Mouse (Mus musculus): ENCODE results near the gene Snx15. TPM values are rescaled to one million over a fixed set of nuclear protein-coding genes. Genes with fewer than 3 reads are reported as not detected.
A peak's percentile ranks its signal among the peaks of the same experiment; 100 is the strongest.

The Snx15 gene
- 27.0 and 35.1 TPM in 2 replicates for polyA plus RNA-seq (2016; fragmentation: Nextera tagmentation; extraction: Ambion mirVana)

DNA sequence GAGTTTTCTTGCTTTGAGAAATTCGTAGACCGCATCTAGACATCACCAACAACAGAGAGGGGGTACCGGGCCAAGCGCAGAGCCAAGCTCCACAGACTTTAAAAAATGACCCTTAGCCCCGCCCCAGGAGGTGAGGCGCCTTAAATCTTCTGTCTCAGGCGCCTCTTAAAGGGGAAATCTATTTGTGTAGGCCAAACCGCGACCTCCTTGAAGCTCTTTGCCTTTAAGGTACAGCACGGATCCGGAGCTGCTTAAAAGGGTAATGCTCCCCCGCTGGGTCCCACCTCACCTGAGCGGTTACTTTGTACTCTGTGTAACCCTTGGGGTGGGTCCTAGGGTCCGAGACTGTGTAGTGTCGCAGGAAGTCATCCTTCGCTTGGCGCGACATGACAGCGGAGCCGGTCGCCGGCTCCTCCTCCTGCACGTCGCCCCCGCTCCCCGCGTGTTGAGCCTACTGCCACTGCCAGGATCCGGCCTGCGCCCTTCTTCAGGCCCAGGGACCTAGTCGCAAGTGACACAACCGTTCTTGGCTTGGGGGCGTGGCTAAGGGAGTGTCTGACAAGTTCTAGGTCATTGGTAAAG, at the start of gene Snx15:
Gene Snx15, minus strand, starts transcription at position 545 of the 582 bp plus-strand sequence.
- under 1% methylated on average over 32 of the region's 32 CpGs for WGBS
- Histone ChIP-seq H3K27me3 (ENCODE audit: insufficient read depth, poor library complexity, severe bottlenecking) (no peaks in the 10 kb centered on the region), H3K9me3 (no peaks in the 10 kb centered on the region), H3K4me3 (peak within 1 kb of the TSS; percentile 60), H3K4me1 (replicated peaks) (peaks cover 20% of the 10 kb centered on the region), H3K27ac (peak within 1 kb of the TSS; percentile 89), H3K36me3 (no peaks in the 10 kb centered on the region)
- DNase-seq (ENCODE audit: low spot score): peak; percentile 93

DNA sequence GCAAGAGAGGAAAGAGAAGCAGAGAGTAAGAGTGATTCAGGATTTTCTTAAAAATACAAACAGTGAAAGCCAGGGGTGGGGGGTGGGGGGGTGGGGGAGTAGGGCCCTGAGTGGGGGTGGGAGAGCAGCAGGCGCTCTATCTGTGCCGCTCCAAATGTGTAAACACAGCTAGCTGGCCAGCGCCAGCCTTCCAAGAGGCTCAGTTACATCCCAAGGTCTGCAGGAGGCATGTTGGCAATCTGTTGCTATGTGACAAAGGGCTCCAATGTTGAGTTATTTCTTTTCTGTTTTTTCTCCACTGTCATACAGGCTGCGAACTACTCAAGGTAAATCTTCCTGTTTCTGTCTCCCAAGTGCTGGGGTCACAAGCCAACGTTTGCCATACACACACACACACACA, 46.7 kb upstream of the Snx15 start:
- peaks cover 5% of the 10 kb centered on the region; the same call in 1 of the 2 replicates for H3K4me1 ChIP-seq (replicated peaks)
- H3K36me3 ChIP-seq: no peaks in the 10 kb centered on the region
- H3K9me3 ChIP-seq: 0 out of 2 replicates have a peak, but pooled peaks cover 8% of the 10 kb centered on the region
- no peak overlapping the region for H3K4me3 ChIP-seq
- peak; percentile 5 for DNase-seq (ENCODE audit: low spot score)
- WGBS: 41% methylated on average over 5 of the region's 5 CpGs
- no peaks in the 10 kb centered on the region for H3K27me3 ChIP-seq (ENCODE audit: insufficient read depth, poor library complexity, severe bottlenecking)
- peak overlapping the region; percentile 35; the same call in 1 of the 2 replicates for H3K27ac ChIP-seq

DNA sequence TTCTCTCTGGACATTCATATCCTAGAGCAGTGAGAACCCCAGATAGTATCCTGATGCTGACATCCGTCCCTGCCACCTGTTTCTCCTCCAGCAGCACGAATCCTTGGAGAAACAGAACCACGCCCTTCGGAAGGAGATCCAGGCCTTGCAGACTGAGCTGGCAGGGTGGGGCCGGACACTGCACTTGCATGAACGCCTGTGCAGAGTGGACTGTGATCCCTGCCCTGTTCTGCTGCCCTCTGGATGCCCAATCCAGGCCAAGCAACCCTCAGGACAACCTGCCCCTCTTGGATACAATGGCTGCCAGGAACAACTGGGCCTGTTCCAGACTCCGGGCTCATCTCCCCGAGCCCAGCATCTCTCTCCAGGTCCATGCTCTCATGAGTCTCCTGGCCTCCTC, 43.1 kb upstream of the Snx15 start:
- DNase-seq (ENCODE audit: low spot score): no peak
- peaks cover 5% of the 10 kb centered on the region; the same call in 1 of the 2 replicates for H3K4me1 ChIP-seq (replicated peaks)
- H3K36me3 ChIP-seq: no peaks in the 10 kb centered on the region
- WGBS: 90% methylated on average over 8 of the region's 8 CpGs
- H3K9me3 ChIP-seq: no peaks in the 10 kb centered on the region
- no peak overlapping the region for H3K4me3 ChIP-seq
- no peak overlapping the region for H3K27ac ChIP-seq
- H3K27me3 ChIP-seq (ENCODE audit: insufficient read depth, poor library complexity, severe bottlenecking): no peaks in the 10 kb centered on the region

GRCm38 (mm10) chr19:6166750-6167149, 38.6 kb upstream of the Snx15 start:
- no peaks in the 10 kb centered on the region for H3K36me3 ChIP-seq
- H3K27me3 ChIP-seq (ENCODE audit: insufficient read depth, poor library complexity, severe bottlenecking): no peaks in the 10 kb centered on the region
- H3K4me1 ChIP-seq (replicated peaks): no peaks in the 10 kb centered on the region
- H3K27ac ChIP-seq: no peak overlapping the region
- WGBS: 74% methylated on average over 4 of the region's 4 CpGs
- no peaks in the 10 kb centered on the region for H3K9me3 ChIP-seq
- DNase-seq (ENCODE audit: low spot score): no peak
- no peak overlapping the region for H3K4me3 ChIP-seq

- no peaks in the 10 kb centered on the region for H3K36me3 ChIP-seq
- no peaks in the 10 kb centered on the region for H3K9me3 ChIP-seq
- no peak for DNase-seq (ENCODE audit: low spot score)
- H3K4me3 ChIP-seq: no peak overlapping the region
- 82% methylated on average over 10 of the region's 10 CpGs for WGBS
- H3K27me3 ChIP-seq (ENCODE audit: insufficient read depth, poor library complexity, severe bottlenecking): no peaks in the 10 kb centered on the region
- H3K27ac ChIP-seq: no peak overlapping the region
- H3K4me1 ChIP-seq (replicated peaks): no peaks in the 10 kb centered on the region
Measured at GRCm38 (mm10) chr19:6163872-6164547, 35.9 kb upstream of the Snx15 start.

- Histone ChIP-seq H3K4me1 (replicated peaks) (peaks cover 4% of the 10 kb centered on the region; the same call in 1 of the 2 replicates), H3K27me3 (ENCODE audit: insufficient read depth, poor library complexity, severe bottlenecking) (no peaks in the 10 kb centered on the region), H3K36me3 (no peaks in the 10 kb centered on the region), H3K4me3 (no peak overlapping the region), H3K9me3 (no peaks in the 10 kb centered on the region), H3K27ac (no peak overlapping the region)
- WGBS: 80% methylated on average over 6 of the region's 6 CpGs
- DNase-seq (ENCODE audit: low spot score): no peak
Measured at GRCm38 (mm10) chr19:6157220-6157619, 29.1 kb upstream of the Snx15 start.

GRCm38 (mm10) chr19:6156372-6156771, 28.3 kb upstream of the Snx15 start:
- Histone ChIP-seq H3K9me3 (no peaks in the 10 kb centered on the region), H3K36me3 (no peaks in the 10 kb centered on the region), H3K4me1 (replicated peaks) (peaks cover 4% of the 10 kb centered on the region; the same call in 1 of the 2 replicates), H3K27ac (no peak overlapping the region), H3K4me3 (no peak overlapping the region), H3K27me3 (ENCODE audit: insufficient read depth, poor library complexity, severe bottlenecking) (no peaks in the 10 kb centered on the region)
- DNase-seq (ENCODE audit: low spot score): peak; percentile 13
- WGBS: 66% methylated on average over 8 of the region's 8 CpGs

GRCm38 (mm10) chr19:6155174-6155573, 27.1 kb upstream of the Snx15 start:
- WGBS: 87% methylated on average over 9 of the region's 9 CpGs
- H3K27ac ChIP-seq: no peak overlapping the region

GRCm38 (mm10) chr19:6144842-6145241, 16.7 kb upstream of the Snx15 start:
- WGBS: 78% methylated on average over 5 of the region's 5 CpGs
- no peak for DNase-seq (ENCODE audit: low spot score)
- H3K36me3 ChIP-seq: no peaks in the 10 kb centered on the region
- no peaks in the 10 kb centered on the region for H3K9me3 ChIP-seq
- no peak overlapping the region for H3K4me3 ChIP-seq
- peaks cover 13% of the 10 kb centered on the region for H3K4me1 ChIP-seq (replicated peaks)
- H3K27me3 ChIP-seq (ENCODE audit: insufficient read depth, poor library complexity, severe bottlenecking): no peaks in the 10 kb centered on the region
- H3K27ac ChIP-seq: no peak overlapping the region

More at GRCm38 (mm10) chr19:6155174-6155573, 27.1 kb upstream of the Snx15 start:
- H3K36me3 ChIP-seq: no peaks in the 10 kb centered on the region
- DNase-seq (ENCODE audit: low spot score): no peak
- H3K9me3 ChIP-seq: no peaks in the 10 kb centered on the region
- no peak overlapping the region for H3K4me3 ChIP-seq
- H3K4me1 ChIP-seq (replicated peaks): peaks cover 4% of the 10 kb centered on the region; the same call in 1 of the 2 replicates
- no peaks in the 10 kb centered on the region for H3K27me3 ChIP-seq (ENCODE audit: insufficient read depth, poor library complexity, severe bottlenecking)

DNA sequence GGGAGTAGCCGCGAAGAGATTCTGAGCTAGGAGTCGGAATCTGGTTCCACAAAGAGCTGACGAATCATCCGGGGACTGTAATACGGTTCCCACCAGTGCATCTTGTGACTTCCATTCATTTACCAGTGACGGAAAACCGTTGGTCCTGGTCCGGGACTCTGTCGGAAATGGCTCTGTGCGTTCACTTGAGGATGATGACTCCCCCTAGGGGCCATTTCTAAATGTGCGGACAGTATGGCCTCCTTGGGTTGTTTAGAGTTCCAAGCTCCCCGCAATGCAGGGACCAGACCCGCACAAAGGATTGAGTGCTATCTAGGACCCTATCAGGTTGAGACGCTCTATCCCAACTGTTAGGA, 13.3 kb upstream of the Snx15 start, which contains the start of gene Arl2:
Gene Arl2, minus strand, starts transcription at position 155 of the 356 bp plus-strand sequence.
- Histone ChIP-seq H3K4me1 (replicated peaks) (peaks cover 22% of the 10 kb centered on the region), H3K36me3 (peaks cover 23% of the 10 kb centered on the region), H3K9me3 (no peaks in the 10 kb centered on the region), H3K27me3 (ENCODE audit: insufficient read depth, poor library complexity, severe bottlenecking) (no peaks in the 10 kb centered on the region), H3K27ac (peak within 1 kb of the TSS; percentile 97), H3K4me3 (peak within 1 kb of the TSS; percentile 74)
- DNase-seq (ENCODE audit: low spot score): peak; percentile 89
- WGBS: under 1% methylated on average over 15 of the region's 15 CpGs

DNA sequence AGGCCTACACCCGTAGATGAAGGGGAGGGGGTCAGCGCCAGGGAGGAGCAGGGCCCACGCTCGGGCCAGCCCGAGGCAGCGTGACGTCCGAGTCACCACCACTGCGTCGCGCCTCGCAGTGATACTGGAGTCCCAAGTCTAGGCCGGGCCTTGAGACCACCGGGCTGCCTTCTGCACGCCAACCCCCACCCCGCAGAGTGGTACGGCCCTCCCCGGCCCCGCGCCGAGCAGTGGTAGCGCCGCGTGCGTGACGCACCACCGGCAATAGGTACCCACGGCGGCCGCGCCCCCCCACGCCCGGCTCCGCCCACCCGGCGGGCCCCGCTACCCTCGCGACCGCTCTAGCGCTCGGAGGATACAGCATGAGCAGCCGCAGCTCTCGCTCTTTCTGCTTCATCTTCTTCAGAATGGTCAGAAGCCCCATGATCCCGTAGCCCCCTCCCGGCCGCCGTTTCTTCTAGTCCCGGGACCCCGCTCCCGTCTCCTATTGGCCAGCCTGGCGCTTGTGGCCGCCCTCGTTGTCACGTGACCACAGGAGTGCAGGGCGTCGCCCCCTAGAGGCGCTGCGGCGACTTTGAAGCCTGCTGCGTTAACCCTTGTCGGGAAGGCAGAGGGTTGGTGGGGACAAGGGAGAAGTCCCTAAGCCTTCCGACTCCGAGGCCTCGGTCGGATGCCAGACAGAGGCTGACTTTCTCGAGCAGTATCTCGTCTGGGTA, 12.7 kb upstream of the Snx15 start, which contains the start of gene Batf2:
Gene Batf2, plus strand, starts transcription at position 306 of the 716 bp plus-strand sequence.
- under 1% methylated on average over 68 of the region's 68 CpGs for WGBS
- H3K27me3 ChIP-seq (ENCODE audit: insufficient read depth, poor library complexity, severe bottlenecking): no peaks in the 10 kb centered on the region

DNA sequence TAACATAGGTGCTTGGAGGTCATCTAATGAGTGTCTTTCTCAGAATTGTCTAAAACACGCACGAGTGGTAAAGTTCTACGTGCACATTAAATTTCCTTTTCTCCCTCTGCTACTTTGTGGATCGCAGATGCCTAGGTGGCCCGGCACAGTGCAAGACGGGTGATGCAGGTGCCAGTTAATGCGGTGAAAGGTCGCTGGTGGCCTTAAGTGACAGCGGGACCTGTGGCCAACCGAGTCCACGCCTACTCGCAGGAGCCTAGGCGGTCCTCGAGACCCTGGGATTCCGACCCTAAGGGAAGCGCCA, 12.2 kb upstream of the Snx15 start:
- Histone ChIP-seq H3K9me3 (no peaks in the 10 kb centered on the region), H3K36me3 (peaks cover 34% of the 10 kb centered on the region), H3K4me3 (peak overlapping the region; percentile 74), H3K27me3 (ENCODE audit: insufficient read depth, poor library complexity, severe bottlenecking) (no peaks in the 10 kb centered on the region), H3K27ac (peak overlapping the region; percentile 97), H3K4me1 (replicated peaks) (peaks cover 22% of the 10 kb centered on the region)
- 11% methylated on average over 16 of the region's 16 CpGs for WGBS
- no peak for DNase-seq (ENCODE audit: low spot score)

More for the DNA sequence above, 12.7 kb upstream of the Snx15 start, which contains the start of gene Batf2:
- peaks cover 22% of the 10 kb centered on the region for H3K4me1 ChIP-seq (replicated peaks)
- peaks cover 29% of the 10 kb centered on the region for H3K36me3 ChIP-seq
- peak within 1 kb of the TSS; percentile 74 for H3K4me3 ChIP-seq
- peak within 1 kb of the TSS; percentile 97 for H3K27ac ChIP-seq
- peak; percentile 97 for DNase-seq (ENCODE audit: low spot score)
- no peaks in the 10 kb centered on the region for H3K9me3 ChIP-seq

DNA sequence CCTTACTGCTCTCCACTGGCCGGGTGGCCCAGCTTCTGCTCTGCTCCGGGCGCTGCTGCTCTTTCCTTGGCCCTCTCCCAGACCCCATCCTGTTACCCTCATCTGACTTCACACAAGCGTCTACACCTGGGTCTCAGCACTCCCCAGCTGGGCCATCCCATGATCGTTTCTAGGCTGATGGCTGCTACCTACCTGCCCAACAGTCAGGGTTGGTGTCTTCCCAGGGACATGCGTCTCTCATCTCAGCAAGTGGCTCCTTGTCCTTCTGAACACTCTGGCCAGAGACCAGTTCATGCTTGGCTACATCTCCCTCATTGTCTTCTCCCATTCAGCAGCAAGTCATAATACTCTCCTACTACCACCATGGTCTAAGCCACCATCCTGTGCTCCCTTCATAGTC, 11.6 kb upstream of the Snx15 start:
- WGBS: 90% methylated on average over 6 of the region's 6 CpGs
- H3K27me3 ChIP-seq (ENCODE audit: insufficient read depth, poor library complexity, severe bottlenecking): no peaks in the 10 kb centered on the region
- H3K4me3 ChIP-seq: peak overlapping the region; percentile 74
- H3K9me3 ChIP-seq: no peaks in the 10 kb centered on the region
- H3K27ac ChIP-seq: peak overlapping the region; percentile 97
- H3K4me1 ChIP-seq (replicated peaks): peaks cover 22% of the 10 kb centered on the region
- no peak for DNase-seq (ENCODE audit: low spot score)
- peaks cover 40% of the 10 kb centered on the region for H3K36me3 ChIP-seq
